Mouse (Mus musculus) thymus, postnatal 36 days (tissue): ENCODE data around the gene Krt14.

Experiments used
- DNase-seq, 2 experiments: peaks; one replicate each; pipeline ENCODE4 v3.0.0; 2022; ENCODE audit warnings: mixed read lengths in 2 of 2

Gene Krt14

GRCm38 (mm10) chr11:100164392-100164791, 43.0 kb downstream of the Krt14 start:
- no peak for DNase-seq

GRCm38 (mm10) chr11:100157908-100158477, 49.4 kb downstream of the Krt14 start:
- no peak for DNase-seq

GRCm38 (mm10) chr11:100157331-100157730, 50.0 kb downstream of the Krt14 start:
- DNase-seq, result no peak

- DNase-seq, result no peak
Observed at GRCm38 (mm10) chr11:100155497-100156255, 51.7 kb downstream of the Krt14 start.
